Mouse (Mus musculus) liver, embryonic 13.5 days (tissue): Measurements from ENCODE around the gene Ttf1. TPM values are rescaled to one million over a fixed set of nuclear protein-coding genes. Genes with fewer than 3 reads are reported as not detected.
A peak's percentile ranks its signal among the peaks of the same experiment; 100 is the strongest.

Experiments used
- ATAC-seq: fragments of 200-750 bp; cut with Nextera tagmentation; 2 replicates; pipeline ENCODE4 v1.8.0; 2017; ENCODE audit warnings: low read depth, mild to moderate bottlenecking, moderate number of reproducible peaks, moderate library complexity
- DNase-seq: peaks from one replicate; pipeline ENCODE4 v3.0.0; 2022
- H3K27ac ChIP-seq: fragments of 300-500 bp; sonication (generic); 2 replicates; pipeline ENCODE4 v1.5.1; 2015; ENCODE audit warnings: moderate library complexity, mild to moderate bottlenecking, inconsistent platforms
- H3K27me3 ChIP-seq: fragments of 300-500 bp; sonication (generic); 2 replicates; pipeline ENCODE4 v1.6.1; 2015; ENCODE audit warnings: mild to moderate bottlenecking, inconsistent platforms
- H3K36me3 ChIP-seq: fragments of 300-500 bp; sonication (generic); 2 replicates; pipeline ENCODE4 v1.6.1; 2015; ENCODE audit warnings: mild to moderate bottlenecking, inconsistent platforms
- H3K4me1 ChIP-seq: fragments of 300-500 bp; sonication (generic); replicated peaks from 2 replicates; pipeline ENCODE4 v1.6.1; 2015; ENCODE audit warnings: inconsistent platforms
- H3K4me2 ChIP-seq: fragments of 300-500 bp; sonication (generic); 2 replicates; pipeline ENCODE4 v1.6.1; 2015; ENCODE audit warnings: inconsistent platforms, mild to moderate bottlenecking, moderate library complexity
- H3K4me3 ChIP-seq: fragments of 300-500 bp; sonication (generic); replicated peaks from 2 replicates; pipeline ENCODE4 v1.5.1; 2015; ENCODE audit warnings: mild to moderate bottlenecking, inconsistent platforms
- H3K9ac ChIP-seq: fragments of 300-500 bp; sonication (generic); 2 replicates; pipeline ENCODE4 v1.6.1; 2015; ENCODE audit warnings: mild to moderate bottlenecking, inconsistent platforms
- H3K9me3 ChIP-seq: fragments of 300-500 bp; sonication (generic); replicated peaks from 2 replicates; pipeline ENCODE4 v1.6.1; 2016; ENCODE audit warnings: inconsistent platforms
- WGBS: fragments of 180-500 bp; shearing (Covaris S2); methylation state at CpG from one replicate; pipeline ENCODE4 v1.1.7; 2015; ENCODE audit not compliant: insufficient replicate concordance; 5-methylcytosine and 5-hydroxymethylcytosine counted together
- polyA plus RNA-seq: library from polyadenylated mRNA; unstranded; fragments of >200 nt; fragmentation: Nextera tagmentation; extraction: Ambion mirVana; gene quantifications from 2 replicates; pipeline ENCODE4 v1.2.1, GENCODE M21; 2015

The Ttf1 gene
- 4.6 and 5.2 TPM in 2 replicates for polyA plus RNA-seq

DNA sequence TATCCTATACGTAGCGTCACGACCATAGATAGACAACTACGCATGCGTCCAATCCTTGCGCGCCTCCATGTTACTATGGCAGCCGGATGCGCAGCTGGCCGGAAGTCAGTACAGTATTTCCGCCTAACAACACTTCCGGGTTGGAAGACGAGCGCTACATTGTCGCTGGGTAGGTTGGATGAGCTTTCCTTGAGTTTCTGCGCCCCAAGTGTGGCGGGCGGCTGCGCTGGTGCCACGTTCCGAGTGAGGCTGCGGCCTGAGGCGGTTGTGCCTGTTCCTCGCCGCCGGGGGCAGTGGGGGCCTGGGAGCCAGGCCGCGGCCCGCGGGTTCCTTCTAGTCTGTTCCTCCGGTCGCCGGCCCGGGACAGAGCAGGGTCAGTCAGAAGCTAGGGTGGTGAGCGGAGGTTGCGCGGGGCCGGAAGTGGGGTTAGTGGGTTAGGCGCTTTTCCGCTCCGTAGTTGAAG lies at the start of gene Ttf1:
TSS of gene Ttf1 (plus strand) at position 128 of the 463 bp plus-strand sequence.
- under 1% methylated on average over 41 of the region's 41 CpGs for WGBS

DNA sequence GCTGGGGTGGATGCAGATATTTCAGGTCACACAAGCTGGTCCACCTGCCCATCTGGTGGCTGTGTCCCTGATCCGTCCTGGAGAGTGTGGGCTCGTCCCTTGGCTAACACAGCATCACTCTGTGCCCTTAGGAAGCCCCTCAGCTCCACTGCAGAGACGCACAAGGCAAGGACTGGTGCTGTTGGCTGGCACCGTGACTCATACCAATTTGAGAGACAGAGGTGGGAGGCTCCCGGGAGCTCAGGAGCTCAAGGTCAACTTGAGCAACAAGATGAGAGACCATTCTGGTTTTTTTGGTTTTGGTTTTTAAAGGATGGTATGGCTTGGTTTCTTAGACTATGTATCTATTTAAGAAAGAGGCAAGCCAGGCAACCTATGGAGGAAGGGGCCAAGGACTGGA lies 47.5 kb upstream of the Ttf1 start:
- no peak for DNase-seq
- no peak for ATAC-seq

More for the DNA sequence above, at the start of gene Ttf1:
- H3K9ac ChIP-seq: peak within 1 kb of the TSS; percentile 82
- peaks cover 27% of the 10 kb centered on the region for H3K4me1 ChIP-seq
- peaks cover 6% of the 10 kb centered on the region; the same call in 1 of the 2 replicates for H3K36me3 ChIP-seq
- peak; percentile 86 for DNase-seq
- H3K4me2 ChIP-seq: peak within 1 kb of the TSS; percentile 78
- peak within 1 kb of the TSS; percentile 83 for H3K4me3 ChIP-seq
- peak within 1 kb of the TSS; percentile 94 for H3K27ac ChIP-seq
- peak; percentile 94 for ATAC-seq
- peaks cover 26% of the 10 kb centered on the region for H3K27me3 ChIP-seq
- H3K9me3 ChIP-seq: no peaks in the 10 kb centered on the region

DNA sequence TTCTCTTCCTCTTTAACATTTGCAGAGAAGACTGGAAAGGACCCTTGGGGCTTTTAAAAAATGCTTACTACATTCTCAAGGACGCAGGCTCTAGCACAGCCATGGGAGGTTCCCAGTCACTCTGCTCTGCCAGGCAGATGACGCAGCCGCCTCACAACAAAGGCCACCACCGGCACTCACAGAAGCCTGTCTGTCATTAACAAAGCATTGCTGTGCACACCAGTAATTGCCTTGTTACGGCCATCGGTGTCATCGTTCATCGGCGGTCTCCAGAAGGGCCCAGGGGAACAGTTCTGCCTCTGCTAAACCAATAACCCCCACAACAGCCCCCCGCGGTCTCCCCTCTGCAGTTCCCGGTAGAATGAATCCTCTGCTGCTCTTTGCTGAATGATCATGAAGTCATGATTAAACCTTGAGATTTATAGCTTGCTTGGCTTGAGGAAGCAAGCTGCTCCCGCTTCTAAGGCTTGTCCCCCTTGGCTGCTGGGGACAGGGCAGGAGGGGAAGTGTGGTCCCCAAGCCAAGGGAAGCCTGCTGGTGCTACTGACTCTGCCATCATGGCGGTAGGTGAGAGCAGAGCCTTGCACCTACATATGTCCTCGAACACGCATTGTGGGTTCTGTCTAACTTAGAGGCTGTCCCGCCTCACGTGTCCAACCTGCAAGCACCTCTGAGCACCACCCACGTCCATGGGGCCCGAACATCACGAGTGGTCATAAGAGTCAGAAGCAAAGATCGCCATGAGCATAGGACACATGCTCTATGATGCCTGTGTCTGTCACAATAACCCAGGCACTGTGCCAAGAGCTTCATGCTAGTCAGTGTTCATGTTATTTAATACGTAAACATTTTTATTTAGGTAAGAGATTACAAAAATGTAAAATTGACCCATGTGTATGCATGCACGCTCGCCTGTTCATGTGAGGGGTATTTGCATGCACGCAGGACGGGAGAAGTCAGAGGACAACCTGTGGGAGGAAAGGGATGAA lies 43.2 kb upstream of the Ttf1 start:
- H3K4me3 ChIP-seq: no peak overlapping the region
- DNase-seq (no peak), ATAC-seq (no peak)
- H3K9me3 ChIP-seq: no peaks in the 10 kb centered on the region
- no peaks in the 10 kb centered on the region for H3K27me3 ChIP-seq
- H3K27ac ChIP-seq: no peak overlapping the region
- no peaks in the 10 kb centered on the region for H3K36me3 ChIP-seq
- no peak overlapping the region for H3K4me2 ChIP-seq
- H3K4me1 ChIP-seq: peaks cover 11% of the 10 kb centered on the region
- 55% methylated on average over 27 of the region's 27 CpGs for WGBS
- H3K9ac ChIP-seq: no peak overlapping the region

More for the DNA sequence above, 47.5 kb upstream of the Ttf1 start:
- H3K27me3 ChIP-seq: peaks cover 7% of the 10 kb centered on the region; the same call in 1 of the 2 replicates
- H3K4me1 ChIP-seq: no peaks in the 10 kb centered on the region
- no peak overlapping the region for H3K9ac ChIP-seq
- 53% methylated on average over 5 of the region's 5 CpGs for WGBS
- H3K4me2 ChIP-seq: no peak overlapping the region
- H3K4me3 ChIP-seq: no peak overlapping the region
- H3K9me3 ChIP-seq: no peaks in the 10 kb centered on the region
- H3K27ac ChIP-seq: no peak overlapping the region
- no peaks in the 10 kb centered on the region for H3K36me3 ChIP-seq

DNA sequence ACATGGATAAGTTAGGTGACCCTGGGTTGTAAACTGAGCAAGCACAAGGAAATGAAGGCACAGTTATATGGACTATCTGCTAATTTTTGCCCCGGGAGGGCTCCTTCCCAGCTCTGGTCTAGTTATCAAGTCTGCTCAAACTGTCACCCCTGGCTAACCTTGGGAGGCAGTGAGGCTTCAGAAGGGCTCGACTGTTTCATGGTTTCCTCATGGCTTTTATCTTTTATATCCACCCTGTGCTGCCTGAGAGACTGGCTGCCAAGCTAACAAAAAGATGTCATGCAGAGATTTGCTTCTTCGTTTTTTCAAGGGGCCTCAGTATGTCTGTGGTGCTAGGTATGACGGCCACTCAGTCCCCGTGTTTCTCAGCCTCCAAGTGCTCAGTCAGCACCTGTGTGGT lies 41.4 kb upstream of the Ttf1 start:
- no peak overlapping the region for H3K4me3 ChIP-seq
- no peak overlapping the region for H3K4me2 ChIP-seq
- 18% methylated on average over 5 of the region's 5 CpGs for WGBS
- DNase-seq (no peak), ATAC-seq (peak; percentile 54)
- H3K27ac ChIP-seq: no peak overlapping the region
- no peak overlapping the region for H3K9ac ChIP-seq
- no peaks in the 10 kb centered on the region for H3K27me3 ChIP-seq
- no peaks in the 10 kb centered on the region for H3K36me3 ChIP-seq
- peaks cover 11% of the 10 kb centered on the region for H3K4me1 ChIP-seq
- H3K9me3 ChIP-seq: no peaks in the 10 kb centered on the region

DNA sequence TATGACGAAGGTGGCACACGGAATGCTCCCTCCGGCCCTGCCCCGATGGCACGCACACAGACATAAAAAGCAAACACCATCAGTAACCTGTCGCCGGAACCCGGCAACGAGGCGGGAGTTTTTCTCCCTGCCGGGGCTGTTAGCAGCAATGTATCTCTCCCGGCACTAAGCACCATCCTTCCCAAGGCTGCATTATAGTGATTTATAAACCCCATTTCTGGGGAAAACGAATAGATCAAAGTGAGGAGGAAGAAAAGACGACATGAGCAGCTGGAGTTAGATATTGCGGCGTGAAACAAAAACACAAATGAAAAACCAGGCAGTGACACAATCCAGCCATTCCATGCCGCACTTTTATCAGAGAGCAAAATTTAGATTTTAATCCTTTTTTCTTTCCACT lies 39.0 kb upstream of the Ttf1 start:
- no peaks in the 10 kb centered on the region for H3K27me3 ChIP-seq
- H3K9me3 ChIP-seq: no peaks in the 10 kb centered on the region
- DNase-seq (no peak), ATAC-seq (no peak)
- 68% methylated on average over 17 of the region's 17 CpGs for WGBS
- peaks cover 11% of the 10 kb centered on the region for H3K4me1 ChIP-seq
- H3K36me3 ChIP-seq: no peaks in the 10 kb centered on the region
- no peak overlapping the region for H3K9ac ChIP-seq
- H3K27ac ChIP-seq: no peak overlapping the region
- no peak overlapping the region for H3K4me3 ChIP-seq
- no peak overlapping the region for H3K4me2 ChIP-seq

DNA sequence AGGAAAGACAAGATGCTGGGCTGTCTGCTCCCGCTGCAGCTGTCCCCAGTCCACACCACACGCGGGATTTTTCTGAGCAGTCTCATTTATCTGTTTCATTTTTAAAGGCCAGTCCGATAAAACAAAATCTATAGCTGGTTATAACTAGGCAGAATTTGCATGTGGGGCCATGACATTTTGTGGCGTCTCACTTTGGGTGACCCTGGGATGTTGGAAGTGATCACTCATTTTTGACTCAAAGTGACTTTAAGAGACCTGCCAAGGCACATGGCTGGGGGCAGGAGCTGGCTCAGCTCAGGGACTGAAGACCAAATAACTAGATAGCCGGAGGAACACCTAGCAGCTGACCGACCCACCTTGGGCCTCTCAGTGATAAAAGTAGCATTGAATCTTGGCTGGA lies 37.1 kb upstream of the Ttf1 start:
- 73% methylated on average over 7 of the region's 7 CpGs for WGBS
- DNase-seq (no peak), ATAC-seq (no peak)
- H3K4me1 ChIP-seq: peaks cover 10% of the 10 kb centered on the region
- no peak overlapping the region for H3K4me3 ChIP-seq
- H3K27ac ChIP-seq: no peak overlapping the region
- no peaks in the 10 kb centered on the region for H3K36me3 ChIP-seq
- H3K9ac ChIP-seq: no peak overlapping the region
- H3K4me2 ChIP-seq: no peak overlapping the region
- H3K27me3 ChIP-seq: no peaks in the 10 kb centered on the region
- no peaks in the 10 kb centered on the region for H3K9me3 ChIP-seq

DNA sequence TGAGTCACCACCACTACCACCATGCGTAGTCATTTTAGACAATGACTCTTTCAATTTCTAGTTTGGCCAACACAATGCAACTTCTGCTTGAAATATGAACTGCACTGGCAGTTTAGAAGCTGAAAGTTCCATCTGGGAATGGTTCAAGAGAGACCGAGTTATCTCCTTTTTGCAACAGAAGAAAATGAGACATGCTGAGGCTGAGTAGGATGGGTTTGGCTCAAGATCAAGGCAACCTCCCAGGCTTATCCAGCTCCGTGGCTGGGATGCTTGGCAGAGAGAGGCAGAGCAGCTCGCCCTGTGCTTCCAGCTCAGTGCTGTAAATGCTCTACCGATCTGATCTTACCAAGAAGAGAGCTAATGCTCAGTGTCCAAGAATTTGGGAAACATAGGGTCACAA lies 34.8 kb upstream of the Ttf1 start:
- no peak for DNase-seq

DNA sequence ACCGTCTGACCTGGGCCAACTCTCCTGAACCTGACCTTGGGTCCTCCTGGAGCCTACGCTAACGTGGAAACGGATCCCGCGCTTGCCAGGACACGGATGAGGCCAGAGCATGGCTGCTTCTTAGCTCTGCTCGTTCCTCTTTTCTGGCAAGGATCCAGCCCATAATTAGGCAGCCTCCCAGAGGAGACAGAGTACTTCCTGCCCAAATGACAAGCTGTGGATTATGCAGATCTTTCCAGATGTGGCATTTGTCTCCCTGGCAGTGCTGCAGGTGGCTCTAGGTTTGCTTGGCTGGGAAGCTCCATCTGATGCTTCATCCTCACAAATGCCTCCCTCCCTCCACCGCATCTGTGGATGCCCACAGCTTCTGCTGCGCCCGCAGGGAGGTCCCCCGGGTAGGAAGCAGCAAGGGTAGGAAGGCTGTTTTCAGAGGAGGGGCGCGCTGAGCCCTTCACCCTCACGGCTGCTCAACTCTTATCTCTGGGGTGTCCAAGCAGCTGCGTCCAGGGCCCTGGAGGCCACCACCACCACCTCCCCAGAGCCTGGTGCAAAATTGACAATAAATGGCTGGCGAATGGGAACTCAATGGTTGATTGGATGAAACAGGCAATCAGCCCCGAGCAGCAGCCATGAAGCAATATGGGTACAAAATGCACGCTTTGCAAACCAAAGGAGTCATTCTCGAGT lies 29.9 kb upstream of the Ttf1 start:
- H3K9ac ChIP-seq: no peak overlapping the region
- no peak for DNase-seq
- H3K27ac ChIP-seq: no peak overlapping the region
- H3K9me3 ChIP-seq: no peaks in the 10 kb centered on the region
- H3K4me1 ChIP-seq: peaks cover 8% of the 10 kb centered on the region
- H3K36me3 ChIP-seq: no peaks in the 10 kb centered on the region
- ATAC-seq: no peak
- 38% methylated on average over 20 of the region's 20 CpGs for WGBS
- H3K4me2 ChIP-seq: no peak overlapping the region
- H3K27me3 ChIP-seq: no peaks in the 10 kb centered on the region
- no peak overlapping the region for H3K4me3 ChIP-seq

More for the DNA sequence above, 34.8 kb upstream of the Ttf1 start:
- H3K9me3 ChIP-seq: no peaks in the 10 kb centered on the region
- H3K27ac ChIP-seq: no peak overlapping the region
- H3K4me2 ChIP-seq: no peak overlapping the region
- peaks cover 8% of the 10 kb centered on the region for H3K4me1 ChIP-seq
- no peaks in the 10 kb centered on the region for H3K36me3 ChIP-seq
- no peak overlapping the region for H3K4me3 ChIP-seq
- no peaks in the 10 kb centered on the region for H3K27me3 ChIP-seq
- 61% methylated on average over 5 of the region's 5 CpGs for WGBS
- H3K9ac ChIP-seq: no peak overlapping the region
- ATAC-seq: no peak

DNA sequence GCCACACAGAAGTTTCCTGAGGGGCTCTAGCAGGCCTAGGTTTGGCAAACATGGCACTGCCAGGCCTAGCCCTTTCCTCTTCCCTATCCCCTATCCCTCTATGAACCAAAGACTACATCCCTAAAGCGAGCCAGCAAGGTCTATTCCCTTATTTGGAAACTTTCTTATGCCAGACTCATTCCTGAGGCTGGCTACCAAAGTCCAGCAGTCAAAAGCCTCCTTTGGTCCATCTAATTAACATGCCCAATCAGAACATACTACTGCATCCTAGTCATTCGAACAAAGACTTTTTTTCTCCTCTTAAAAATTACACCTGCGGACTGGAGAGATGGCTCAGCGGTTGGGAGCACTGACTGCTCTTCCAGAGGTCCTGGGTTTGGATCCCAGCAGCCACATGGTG lies 28.1 kb upstream of the Ttf1 start:
- Histone ChIP-seq H3K4me3 (no peak overlapping the region), H3K36me3 (no peaks in the 10 kb centered on the region), H3K27ac (no peak overlapping the region), H3K4me1 (peaks cover 8% of the 10 kb centered on the region), H3K27me3 (no peaks in the 10 kb centered on the region), H3K9me3 (no peaks in the 10 kb centered on the region), H3K9ac (no peak overlapping the region), H3K4me2 (no peak overlapping the region)
- WGBS: 64% methylated on average over 4 of the region's 4 CpGs
- no peak for DNase-seq
- no peak for ATAC-seq

DNA sequence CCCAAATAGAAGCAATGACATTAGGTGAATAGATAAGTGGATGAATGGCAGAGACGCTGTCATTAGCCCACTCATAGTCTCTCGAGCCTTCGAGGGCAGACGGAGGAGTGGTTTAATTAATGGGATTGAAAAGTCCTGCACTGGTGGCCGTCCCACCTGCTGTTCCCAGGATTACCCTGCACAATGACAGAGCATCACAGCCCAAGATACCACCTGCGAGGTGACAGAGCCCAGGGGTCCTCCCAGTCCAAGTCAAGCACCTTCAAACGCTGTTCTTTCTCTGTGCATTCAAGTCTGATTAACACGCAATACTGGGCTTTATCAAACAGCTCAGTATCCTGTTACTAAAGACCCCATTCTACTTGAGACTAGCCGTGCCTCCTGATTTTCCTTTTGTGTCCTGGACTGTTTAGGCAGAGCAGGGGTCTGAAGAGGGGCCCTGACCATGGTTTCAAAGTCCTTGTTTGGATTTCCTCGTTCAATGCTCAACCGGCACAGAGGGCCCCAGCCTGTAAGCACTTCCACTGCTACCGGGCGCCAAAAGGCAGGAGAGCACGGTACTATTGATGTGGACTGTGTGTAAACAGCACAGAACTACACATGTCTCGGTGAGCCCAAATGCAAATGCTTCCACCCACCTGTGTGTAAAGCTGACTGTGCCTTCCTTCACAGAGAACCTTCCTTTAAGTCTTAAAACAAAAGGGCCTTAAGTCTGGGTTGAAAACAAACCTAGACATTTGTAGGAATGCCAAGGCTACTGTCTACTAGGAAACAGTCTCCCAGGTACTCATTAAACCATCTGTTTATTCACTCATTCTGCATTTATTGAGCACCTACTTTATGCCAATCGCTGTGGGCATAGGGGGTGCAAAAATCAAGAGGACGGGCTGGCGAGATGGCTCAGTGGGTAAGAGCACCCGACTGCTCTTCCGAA lies 25.3 kb upstream of the Ttf1 start:
- Histone ChIP-seq H3K9ac (no peak overlapping the region), H3K4me1 (peaks cover 5% of the 10 kb centered on the region), H3K4me3 (no peak overlapping the region), H3K36me3 (no peaks in the 10 kb centered on the region), H3K27me3 (peaks cover 17% of the 10 kb centered on the region), H3K4me2 (no peak overlapping the region), H3K9me3 (no peaks in the 10 kb centered on the region), H3K27ac (peak overlapping the region; percentile 67)
- no peak for DNase-seq
- ATAC-seq: peak; percentile 71
- 57% methylated on average over 20 of the region's 20 CpGs for WGBS
